Mouse (Mus musculus) testis, adult 2 months (tissue): Measurements from ENCODE around the gene Mindy2. TPM values are rescaled to one million over a fixed set of nuclear protein-coding genes. Genes with fewer than 3 reads are reported as not detected.

Experiments
- H3K27ac ChIP-seq: fragments of 200-500 bp; 2 replicates; pipeline ENCODE4 v1.5.1; 2012; ENCODE audit warnings: low read depth, low read length; ENCODE audit not compliant: control insufficient read depth, insufficient read depth
- H3K27me3 ChIP-seq: fragments of 200-500 bp; 2 replicates; pipeline ENCODE4 v1.6.1; 2012; ENCODE audit warnings: mild to moderate bottlenecking, low read length, moderate library complexity; ENCODE audit not compliant: control insufficient read depth, insufficient read depth
- H3K36me3 ChIP-seq: fragments of 200-500 bp; 2 replicates; pipeline ENCODE4 v1.6.1; 2012; ENCODE audit warnings: mild to moderate bottlenecking, low read length; ENCODE audit not compliant: control insufficient read depth, insufficient read depth
- H3K4me1 ChIP-seq: fragments of 200-500 bp; 2 replicates; pipeline ENCODE4 v1.6.1; 2012; ENCODE audit warnings: low read length; ENCODE audit not compliant: control insufficient read depth, insufficient read depth
- H3K4me3 ChIP-seq: fragments of 200-500 bp; 2 replicates; pipeline ENCODE4 v1.5.1; 2012; ENCODE audit warnings: low read depth, mild to moderate bottlenecking, low read length, moderate library complexity, mixed read lengths; ENCODE audit not compliant: control insufficient read depth
- CTCF ChIP-seq: fragments of 200-500 bp; IDR thresholded peaks from 2 replicates; pipeline ENCODE4 v1.5.1; 2012; ENCODE audit warnings: low read depth, mild to moderate bottlenecking, inconsistent platforms, low read length, moderate library complexity; ENCODE audit not compliant: control insufficient read depth, insufficient read depth, insufficient replicate concordance
- POLR2A ChIP-seq: fragments of 200-500 bp; IDR thresholded peaks from 2 replicates; pipeline ENCODE4 v1.6.1; 2012; ENCODE audit warnings: low read depth, mild to moderate bottlenecking, inconsistent platforms, low read length, moderate library complexity; ENCODE audit not compliant: control insufficient read depth
- polyA plus RNA-seq: library from polyadenylated mRNA; depleted of rRNA; stranded (reverse); fragments of >200 nt; gene quantifications from 2 replicates; pipeline ENCODE4 v1.2.3, GENCODE M21; 2012

Mindy2 gene
- polyA plus RNA-seq, 1 experiment = 1.7 TPM

- TF ChIP-seq POLR2A (no peak), CTCF (no peak)
- no peaks in the 10 kb centered on the region for H3K36me3 ChIP-seq
- no peak overlapping the region for H3K4me3 ChIP-seq
- no peak overlapping the region for H3K27ac ChIP-seq
- no peaks in the 10 kb centered on the region for H3K4me1 ChIP-seq
- H3K27me3 ChIP-seq = no peaks in the 10 kb centered on the region
These were observed 33.0 kb upstream of the Mindy2 start for GRCm38 (mm10) chr9:70689926-70690325.

- Histone ChIP-seq H3K4me1 (no peaks in the 10 kb centered on the region), H3K27me3 (no peaks in the 10 kb centered on the region), H3K27ac (no peak overlapping the region), H3K4me3 (no peak overlapping the region), H3K36me3 (no peaks in the 10 kb centered on the region)
- TF ChIP-seq CTCF (no peak), POLR2A (no peak)
These were observed 31.5 kb upstream of the Mindy2 start for GRCm38 (mm10) chr9:70688301-70688968.

GRCm38 (mm10) chr9:70682202-70682601 lies 25.2 kb upstream of the Mindy2 start:
- no peak overlapping the region for H3K27ac ChIP-seq
- no peaks in the 10 kb centered on the region for H3K27me3 ChIP-seq
- peaks cover 5% of the 10 kb centered on the region; the same call in 1 of the 2 replicates for H3K4me1 ChIP-seq
- no peaks in the 10 kb centered on the region for H3K36me3 ChIP-seq
- TF ChIP-seq CTCF (no peak), POLR2A (no peak)
- H3K4me3 ChIP-seq = no peak overlapping the region

- Histone ChIP-seq H3K4me1 (peaks cover 5% of the 10 kb centered on the region; the same call in 1 of the 2 replicates), H3K36me3 (no peaks in the 10 kb centered on the region), H3K27me3 (no peaks in the 10 kb centered on the region), H3K4me3 (peak overlapping the region; percentile 95), H3K27ac (peak overlapping the region; percentile 92)
- TF ChIP-seq CTCF = no peak
- TF ChIP-seq POLR2A = no peak
These were observed 22.4 kb upstream of the Mindy2 start for GRCm38 (mm10) chr9:70679132-70680091.

- no peak for TF ChIP-seq CTCF
- TF ChIP-seq POLR2A = peak; percentile 87
- Histone ChIP-seq H3K4me1 (peaks cover 5% of the 10 kb centered on the region; the same call in 1 of the 2 replicates), H3K36me3 (no peaks in the 10 kb centered on the region), H3K27ac (peak within 1 kb of the TSS; percentile 92), H3K4me3 (peak within 1 kb of the TSS; percentile 95), H3K27me3 (no peaks in the 10 kb centered on the region)
These were observed 21.7 kb upstream of the Mindy2 start, which contains the start of gene Adam10 for GRCm38 (mm10) chr9:70678682-70679131. TSS of gene Adam10 (plus strand) at chr9:70678997.

- Histone ChIP-seq H3K27ac (no peak overlapping the region), H3K4me3 (no peak overlapping the region), H3K27me3 (no peaks in the 10 kb centered on the region), H3K4me1 (peaks cover 5% of the 10 kb centered on the region; the same call in 1 of the 2 replicates), H3K36me3 (no peaks in the 10 kb centered on the region)
- no peak for TF ChIP-seq CTCF
- no peak for TF ChIP-seq POLR2A
These were observed 19.0 kb upstream of the Mindy2 start for GRCm38 (mm10) chr9:70675961-70676360.

GRCm38 (mm10) chr9:70675117-70675516 lies 18.1 kb upstream of the Mindy2 start:
- H3K36me3 ChIP-seq = no peaks in the 10 kb centered on the region
- peaks cover 5% of the 10 kb centered on the region; the same call in 1 of the 2 replicates for H3K4me1 ChIP-seq
- TF ChIP-seq CTCF (no peak), POLR2A (no peak)
- H3K27me3 ChIP-seq = no peaks in the 10 kb centered on the region
- H3K27ac ChIP-seq = no peak overlapping the region
- no peak overlapping the region for H3K4me3 ChIP-seq
